Mouse (Mus musculus) cerebellum, adult 18-20 months (tissue): ENCODE results near the gene Gm20388.

Experiments used
- DNase-seq, 2 experiments: peaks; one replicate each; pipeline ENCODE4 v3.0.0; 2021

The Gm20388 gene

GRCm38 (mm10) chr8:121089631-121090380, 1179.2 kb downstream of the Gm20388 start:
- no peak for DNase-seq

GRCm38 (mm10) chr8:121090716-121091115, 1180.1 kb downstream of the Gm20388 start:
- no peak for DNase-seq

- no peak for DNase-seq
Observed at GRCm38 (mm10) chr8:121092141-121092540, 1181.5 kb downstream of the Gm20388 start.

- peak; percentile 72 to 81 for DNase-seq
Observed at GRCm38 (mm10) chr8:121092627-121093026, 1182.0 kb downstream of the Gm20388 start.

- no peak for DNase-seq
Observed at GRCm38 (mm10) chr8:121093496-121093895, 1182.9 kb downstream of the Gm20388 start.

- peak; percentile 72 to 75 for DNase-seq
Observed at GRCm38 (mm10) chr8:121104049-121104818, 1193.6 kb downstream of the Gm20388 start.

GRCm38 (mm10) chr8:121107668-121108656, 1197.3 kb downstream of the Gm20388 start, which contains the start of gene Mthfsd:
TSS of gene Mthfsd (minus strand) at chr8:121108392.
- peak; percentile 99 for DNase-seq

GRCm38 (mm10) chr8:121108657-121109056, 1198.0 kb downstream of the Gm20388 start:
- DNase-seq = no peak

GRCm38 (mm10) chr8:121111145-121111907, 1200.7 kb downstream of the Gm20388 start:
- DNase-seq = no peak

- DNase-seq = peak; percentile 97 to 99
Observed at GRCm38 (mm10) chr8:121113261-121113660, 1202.6 kb downstream of the Gm20388 start.

GRCm38 (mm10) chr8:121115136-121115535, 1204.5 kb downstream of the Gm20388 start:
- DNase-seq = no peak

- peak; percentile 25 to 34 for DNase-seq
Observed at GRCm38 (mm10) chr8:121115948-121116347, 1205.3 kb downstream of the Gm20388 start, which contains the start of gene Foxc2. TSS of gene Foxc2 (plus strand) at chr8:121116171.

- no peak for DNase-seq
Observed at GRCm38 (mm10) chr8:121116591-121117185, 1206.0 kb downstream of the Gm20388 start.

GRCm38 (mm10) chr8:121117186-121117651, 1206.6 kb downstream of the Gm20388 start:
- no peak for DNase-seq

- DNase-seq = no peak
Observed at GRCm38 (mm10) chr8:121117906-121118305, 1207.3 kb downstream of the Gm20388 start.

GRCm38 (mm10) chr8:121118634-121119420, 1208.2 kb downstream of the Gm20388 start:
- DNase-seq = no peak

- DNase-seq = no peak
Observed at GRCm38 (mm10) chr8:121119635-121120455, 1209.2 kb downstream of the Gm20388 start.

GRCm38 (mm10) chr8:121120456-121121419, 1210.1 kb downstream of the Gm20388 start:
- DNase-seq = no peak
